ENCODE assay signal across 8 mouse cellular contexts in the genomic region with DNA sequence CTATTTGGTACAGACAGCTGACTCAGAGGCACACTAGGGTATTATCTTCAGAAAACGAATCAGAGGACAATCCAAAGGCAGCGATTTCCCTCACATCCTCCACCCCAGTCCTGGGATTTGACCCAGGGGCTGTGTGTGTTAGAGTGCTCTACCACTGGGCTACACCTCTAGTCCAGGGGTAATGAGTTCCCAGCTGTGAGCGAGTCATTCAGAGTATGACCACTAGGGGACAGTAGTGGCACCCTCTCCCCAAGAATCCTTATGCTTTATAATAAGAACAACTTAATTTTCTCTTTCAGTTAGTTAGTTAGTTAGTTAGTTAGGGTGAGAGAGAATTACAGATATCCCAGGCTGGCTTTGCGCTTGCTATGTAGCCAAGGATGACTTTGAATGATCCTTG. TPM values are rescaled to one million over a fixed set of nuclear protein-coding genes. Genes with fewer than 3 reads are reported as not detected.
DNase-seq lines count a peak whose midpoint lies in the region; ATAC-seq and TF ChIP-seq lines count a peak whose summit lies in the region.

No protein-coding gene starts in this region.

- no peaks in the 10 kb centered on the region for H3K9me3 ChIP-seq in kidney, postnatal 0 days (replicated peaks; ENCODE audit: low read length)
- H3K9me3 ChIP-seq in hindbrain, embryonic 16.5 days (ENCODE audit: control insufficient read depth, low read length), result peaks cover 5% of the 10 kb centered on the region

- no peak overlapping the region for H3K9ac ChIP-seq in kidney, postnatal 0 days (ENCODE audit: low read depth, low read length)
- no peak overlapping the region for H3K9ac ChIP-seq in hindbrain, embryonic 16.5 days (ENCODE audit: low read depth, low read length)

- peak; percentile 41 to 69 for DNase-seq in heart, adult 18-20 months
- no peak for DNase-seq in heart, postnatal 25 days (ENCODE audit: low spot score)
- DNase-seq in adrenal gland, postnatal 10 days, result peak; percentile 66
- DNase-seq in kidney, postnatal 0 days (ENCODE audit: low spot score), result peak; percentile 49
- peak; percentile 81 for DNase-seq in naive thymus-derived CD4-positive, alpha-beta T cell, adult 2 months (ENCODE audit: low read depth)
- no peak for DNase-seq in left cerebral cortex, postnatal 14 days (ENCODE audit: low spot score in 2 of 2)

- no peaks in the 10 kb centered on the region for H3K4me1 ChIP-seq in kidney, postnatal 0 days (replicated peaks; ENCODE audit: insufficient read depth, low read length)
- H3K4me1 ChIP-seq in hindbrain, embryonic 16.5 days (ENCODE audit: control insufficient read depth, insufficient read depth, low read depth, low read length), result no peaks in the 10 kb centered on the region

- TF ChIP-seq CTCF in kidney, postnatal 0 days (IDR thresholded peaks at IDR 0.05; ENCODE audit: low read depth), result peak; percentile 70

- no peak overlapping the region for H3K4me2 ChIP-seq in kidney, postnatal 0 days (ENCODE audit: low read length)
- no peak overlapping the region for H3K4me2 ChIP-seq in hindbrain, embryonic 16.5 days (ENCODE audit: low read length)

- H3K4me3 ChIP-seq in kidney, postnatal 0 days (replicated peaks; ENCODE audit: low read depth, low read length), result no peak overlapping the region
- no peak overlapping the region for H3K4me3 ChIP-seq in hindbrain, embryonic 16.5 days (ENCODE audit: low read length)

- no peak overlapping the region for H3K27ac ChIP-seq in kidney, postnatal 0 days
- no peak overlapping the region for H3K27ac ChIP-seq in hindbrain, embryonic 16.5 days (ENCODE audit: low read depth, low read length)

- ATAC-seq in CD4-positive, CD25-positive, alpha-beta regulatory T cell, adult 4 months, result peak; percentile 90
- ATAC-seq in kidney, postnatal 0 days (replicated peaks; ENCODE audit: low FRiP score, low read depth), result no peak
- no peak for ATAC-seq in hindbrain, embryonic 16.5 days

- intact Hi-C loops in heart, postnatal 25 days (cut with DNase I), result loop anchor here (5.0 kb wide), 1 partner anchor 38 kb away; a partner anchor contains a TSS
- intact Hi-C loops in left cerebral cortex, postnatal 14 days (cut with DNase I), result no loop called here

- H3K36me3 ChIP-seq in kidney, postnatal 0 days (ENCODE audit: insufficient read depth, low read length), result peaks cover 80% of the 10 kb centered on the region
- peaks cover 53% of the 10 kb centered on the region for H3K36me3 ChIP-seq in hindbrain, embryonic 16.5 days (ENCODE audit: control insufficient read depth, insufficient read depth, low read length)

- H3K27me3 ChIP-seq in kidney, postnatal 0 days (ENCODE audit: insufficient read depth, low read length), result no peaks in the 10 kb centered on the region
- no peaks in the 10 kb centered on the region for H3K27me3 ChIP-seq in hindbrain, embryonic 16.5 days (replicated peaks; ENCODE audit: control insufficient read depth, insufficient read depth, low read length)

- 69% methylated on average over 4 of the region's 4 CpGs for WGBS in kidney, postnatal 0 days
- 64% methylated on average over 4 of the region's 4 CpGs for WGBS in hindbrain, embryonic 16.5 days

RNA-seq across cellular contexts. Expression of a gene that starts 14.7 kb away (rescaled TPM):
- 10 to 100 TPM; 31.7 to 33.5 TPM for total RNA-seq in heart, adult 18-20 months (2021)
- total RNA-seq in heart, postnatal 25 days (2021), result 10 to 100 TPM; 31.8 to 37.0 TPM
- polyA plus RNA-seq in CD4-positive, CD25-positive, alpha-beta regulatory T cell, adult 4 months (2017; shearing (Covaris generic)), result 1 to 10 TPM; 8.5 to 9.2 TPM
- 10 to 100 TPM; 16.7 to 18.5 TPM for total RNA-seq in adrenal gland, postnatal 10 days (2021)
- polyA plus RNA-seq in kidney, postnatal 0 days (2015; fragmentation: Nextera tagmentation; extraction: Ambion mirVana), result 5.2 and 5.5 TPM in 2 replicates
- total RNA-seq in left cerebral cortex, postnatal 14 days (2021), result 10 to 100 TPM; 25.7 to 28.0 TPM
- polyA plus RNA-seq in hindbrain, embryonic 16.5 days (2015; fragmentation: Nextera tagmentation; extraction: Ambion mirVana), result 6.7 and 8.3 TPM in 2 replicates

RNA-seq across cellular contexts. Expression of a gene that starts 21.6 kb away (rescaled TPM):
- 1 to 10 TPM; 1.3 to 1.6 TPM for total RNA-seq in heart, adult 18-20 months (2021)
- 1 to 10 TPM; 2.9 to 3.3 TPM for total RNA-seq in heart, postnatal 25 days (2021)
- polyA plus RNA-seq in CD4-positive, CD25-positive, alpha-beta regulatory T cell, adult 4 months (2017; shearing (Covaris generic)), result under 1 TPM; 0.18 to 0.27 TPM
- 1 to 10 TPM; 1.7 to 2.2 TPM for total RNA-seq in adrenal gland, postnatal 10 days (2021)
- 2.1 and 2.3 TPM in 2 replicates for polyA plus RNA-seq in kidney, postnatal 0 days (2015; fragmentation: Nextera tagmentation; extraction: Ambion mirVana)
- total RNA-seq in left cerebral cortex, postnatal 14 days (2021), result under 1 TPM; 0.57 to 0.59 TPM
- 1.2 and 2.2 TPM in 2 replicates for polyA plus RNA-seq in hindbrain, embryonic 16.5 days (2015; fragmentation: Nextera tagmentation; extraction: Ambion mirVana)

RNA-seq across cellular contexts. Expression of a gene that starts 32.9 kb away (rescaled TPM):
- 1 to 10 TPM; 2.7 to 3.5 TPM for total RNA-seq in heart, adult 18-20 months (2021)
- total RNA-seq in heart, postnatal 25 days (2021), result 1 to 10 TPM; 1.8 to 2.2 TPM
- polyA plus RNA-seq in CD4-positive, CD25-positive, alpha-beta regulatory T cell, adult 4 months (2017; shearing (Covaris generic)), result 100 to 1,000 TPM; 103 to 138 TPM
- 10 to 100 TPM; 10.1 to 12.9 TPM for total RNA-seq in adrenal gland, postnatal 10 days (2021)
- 4.1 and 4.4 TPM in 2 replicates for polyA plus RNA-seq in kidney, postnatal 0 days (2015; fragmentation: Nextera tagmentation; extraction: Ambion mirVana)
- total RNA-seq in left cerebral cortex, postnatal 14 days (2021), result 100 to 1,000 TPM; 169 TPM
- 57.0 and 57.4 TPM in 2 replicates for polyA plus RNA-seq in hindbrain, embryonic 16.5 days (2015; fragmentation: Nextera tagmentation; extraction: Ambion mirVana)

RNA-seq across cellular contexts. Expression of a gene that starts 39.9 kb away (rescaled TPM):
- 10 to 100 TPM; 20.7 to 24.3 TPM for total RNA-seq in heart, adult 18-20 months (2021)
- total RNA-seq in heart, postnatal 25 days (2021), result 10 to 100 TPM; 22.1 to 24.9 TPM
- polyA plus RNA-seq in CD4-positive, CD25-positive, alpha-beta regulatory T cell, adult 4 months (2017; shearing (Covaris generic)), result 10 to 100 TPM; 63.7 to 80.3 TPM
- total RNA-seq in adrenal gland, postnatal 10 days (2021), result 10 to 100 TPM; 44.8 to 45.8 TPM
- polyA plus RNA-seq in kidney, postnatal 0 days (2015; fragmentation: Nextera tagmentation; extraction: Ambion mirVana), result 37.6 and 39.8 TPM in 2 replicates
- total RNA-seq in left cerebral cortex, postnatal 14 days (2021), result 100 to 1,000 TPM; 176 to 187 TPM
- polyA plus RNA-seq in hindbrain, embryonic 16.5 days (2015; fragmentation: Nextera tagmentation; extraction: Ambion mirVana), result 169 and 177 TPM in 2 replicates

Comparison
In these comparisons a context has a peak if more than half of its experiments do, and no peak if none do; other contexts are left out.
1. DNase-seq: peak in heart, adult 18-20 months (2 of 2), adrenal gland, postnatal 10 days (single experiment), kidney, postnatal 0 days (single experiment) and naive thymus-derived CD4-positive, alpha-beta T cell, adult 2 months (single experiment); none in heart, postnatal 25 days (single experiment) and left cerebral cortex, postnatal 14 days (0 of 2).
2. RNA of a gene that starts 32.9 kb away (total RNA-seq): 169 TPM in left cerebral cortex, postnatal 14 days; 10.1 to 12.9 TPM in adrenal gland, postnatal 10 days, 2.7 to 3.5 TPM in heart, adult 18-20 months and 1.8 to 2.2 TPM in heart, postnatal 25 days; every median in the first group is over 10 times any median in the second.